Mouse (Mus musculus) embryo, embryonic 10.5 days (tissue): ENCODE results near the gene Atg4c.

Experiments used
- DNase-seq: peaks from one replicate; pipeline ENCODE4 v3.0.0-alpha.2; 2015; ENCODE audit warnings: low spot score

The Atg4c gene

GRCm38 (mm10) chr4:99263663-99264062 lies 69.9 kb downstream of the Atg4c start:
- no peak for DNase-seq

- DNase-seq = no peak
These were observed 73.2 kb downstream of the Atg4c start for GRCm38 (mm10) chr4:99266843-99267445.

- DNase-seq = peak; percentile 41
These were observed 79.1 kb downstream of the Atg4c start for GRCm38 (mm10) chr4:99272860-99273259.

- no peak for DNase-seq
These were observed 79.7 kb downstream of the Atg4c start for GRCm38 (mm10) chr4:99273466-99273865.

GRCm38 (mm10) chr4:99273979-99274378 lies 80.2 kb downstream of the Atg4c start:
- DNase-seq = peak; percentile 36

GRCm38 (mm10) chr4:99278876-99279275 lies 85.1 kb downstream of the Atg4c start:
- DNase-seq = no peak

- no peak for DNase-seq
These were observed 88.0 kb downstream of the Atg4c start for GRCm38 (mm10) chr4:99281711-99282110.

- DNase-seq = no peak
These were observed 95.6 kb downstream of the Atg4c start for GRCm38 (mm10) chr4:99289286-99289685.

- DNase-seq = peak; percentile 73
These were observed 104.9 kb downstream of the Atg4c start for GRCm38 (mm10) chr4:99298676-99299075.

- DNase-seq = no peak
These were observed 111.1 kb downstream of the Atg4c start for GRCm38 (mm10) chr4:99304793-99305192.
